Mouse (Mus musculus): ENCODE measurements around the gene D10Wsu102e. TPM values are rescaled to one million over a fixed set of nuclear protein-coding genes. Genes with fewer than 3 reads are reported as not detected.

Gene D10Wsu102e
- polyA plus RNA-seq, 1 experiment, result 8.9 TPM

- no peak for TF ChIP-seq POLR2A (IDR thresholded peaks at IDR 0.05; ENCODE audit: insufficient read depth, low read length)
- no peak for TF ChIP-seq CTCF (IDR thresholded peaks at IDR 0.05; ENCODE audit: low read depth, low read length)
- TF ChIP-seq EP300 (IDR thresholded peaks at IDR 0.05; ENCODE audit: insufficient read depth, low read depth, low read length), result no peak
- no peaks in the 10 kb centered on the region for H3K36me3 ChIP-seq (ENCODE audit: control insufficient read depth, insufficient read depth, low read length, poor library complexity, severe bottlenecking)
- H3K27ac ChIP-seq (ENCODE audit: insufficient read depth, low read length), result no peak overlapping the region
- peaks cover 10% of the 10 kb centered on the region for H3K4me1 ChIP-seq (ENCODE audit: control insufficient read depth, insufficient read depth, low read length)
- H3K9me3 ChIP-seq (replicated peaks; ENCODE audit: control insufficient read depth, insufficient read depth, low read length, poor library complexity, severe bottlenecking), result no peaks in the 10 kb centered on the region
- H3K9ac ChIP-seq (ENCODE audit: low read depth, poor library complexity, severe bottlenecking), result no peak overlapping the region
- no peaks in the 10 kb centered on the region for H3K27me3 ChIP-seq (ENCODE audit: control insufficient read depth, insufficient read depth, low read length, poor library complexity, severe bottlenecking)
- H3K4me3 ChIP-seq (ENCODE audit: low read depth, low read length), result no peak overlapping the region
These were observed 16.9 kb upstream of the D10Wsu102e start for GRCm38 (mm10) chr10:83343171-83343570.

- peaks cover 10% of the 10 kb centered on the region for H3K4me1 ChIP-seq (ENCODE audit: control insufficient read depth, insufficient read depth, low read length)
These were observed 16.0 kb upstream of the D10Wsu102e start for GRCm38 (mm10) chr10:83343828-83344685.

GRCm38 (mm10) chr10:83345693-83346358, 14.2 kb upstream of the D10Wsu102e start:
- Histone ChIP-seq H3K27ac (ENCODE audit: insufficient read depth, low read length) (peak overlapping the region; percentile 81), H3K4me3 (ENCODE audit: low read depth, low read length) (peak overlapping the region; percentile 43), H3K9me3 (replicated peaks; ENCODE audit: control insufficient read depth, insufficient read depth, low read length, poor library complexity, severe bottlenecking) (no peaks in the 10 kb centered on the region; the same call in 1 of the 2 replicates), H3K36me3 (ENCODE audit: control insufficient read depth, insufficient read depth, low read length, poor library complexity, severe bottlenecking) (no peaks in the 10 kb centered on the region), H3K9ac (ENCODE audit: low read depth, poor library complexity, severe bottlenecking) (no peak overlapping the region), H3K4me1 (ENCODE audit: control insufficient read depth, insufficient read depth, low read length) (peaks cover 11% of the 10 kb centered on the region), H3K27me3 (ENCODE audit: control insufficient read depth, insufficient read depth, low read length, poor library complexity, severe bottlenecking) (no peaks in the 10 kb centered on the region)
- TF ChIP-seq CTCF (IDR thresholded peaks at IDR 0.05; ENCODE audit: low read depth, low read length) (no peak), POLR2A (IDR thresholded peaks at IDR 0.05; ENCODE audit: insufficient read depth, low read length) (no peak), EP300 (IDR thresholded peaks at IDR 0.05; ENCODE audit: insufficient read depth, low read depth, low read length) (no peak)

More at GRCm38 (mm10) chr10:83343828-83344685, 16.0 kb upstream of the D10Wsu102e start:
- TF ChIP-seq POLR2A (IDR thresholded peaks at IDR 0.05; ENCODE audit: insufficient read depth, low read length) (no peak), EP300 (IDR thresholded peaks at IDR 0.05; ENCODE audit: insufficient read depth, low read depth, low read length) (0 out of 2 replicates have a peak, but pooled peaks have one; percentile 17)
- Histone ChIP-seq H3K27me3 (ENCODE audit: control insufficient read depth, insufficient read depth, low read length, poor library complexity, severe bottlenecking) (no peaks in the 10 kb centered on the region), H3K4me3 (ENCODE audit: low read depth, low read length) (peak overlapping the region; percentile 41; the same call in 1 of the 2 replicates), H3K27ac (ENCODE audit: insufficient read depth, low read length) (peak overlapping the region; percentile 91), H3K9ac (ENCODE audit: low read depth, poor library complexity, severe bottlenecking) (0 out of 2 replicates have a peak overlapping the region, but pooled peaks have one; percentile 2), H3K9me3 (replicated peaks; ENCODE audit: control insufficient read depth, insufficient read depth, low read length, poor library complexity, severe bottlenecking) (no peaks in the 10 kb centered on the region), H3K36me3 (ENCODE audit: control insufficient read depth, insufficient read depth, low read length, poor library complexity, severe bottlenecking) (no peaks in the 10 kb centered on the region)

GRCm38 (mm10) chr10:83346359-83346736, 13.7 kb upstream of the D10Wsu102e start:
- no peaks in the 10 kb centered on the region; the same call in 1 of the 2 replicates for H3K9me3 ChIP-seq (replicated peaks; ENCODE audit: control insufficient read depth, insufficient read depth, low read length, poor library complexity, severe bottlenecking)
- TF ChIP-seq CTCF (IDR thresholded peaks at IDR 0.05; ENCODE audit: low read depth, low read length) (no peak), EP300 (IDR thresholded peaks at IDR 0.05; ENCODE audit: insufficient read depth, low read depth, low read length) (peak; percentile 61; the same call in 1 of the 2 replicates), POLR2A (IDR thresholded peaks at IDR 0.05; ENCODE audit: insufficient read depth, low read length) (no peak)
- H3K27me3 ChIP-seq (ENCODE audit: control insufficient read depth, insufficient read depth, low read length, poor library complexity, severe bottlenecking), result no peaks in the 10 kb centered on the region
- no peak overlapping the region for H3K9ac ChIP-seq (ENCODE audit: low read depth, poor library complexity, severe bottlenecking)
- H3K27ac ChIP-seq (ENCODE audit: insufficient read depth, low read length), result peak overlapping the region; percentile 81
- no peaks in the 10 kb centered on the region for H3K36me3 ChIP-seq (ENCODE audit: control insufficient read depth, insufficient read depth, low read length, poor library complexity, severe bottlenecking)
- peaks cover 10% of the 10 kb centered on the region for H3K4me1 ChIP-seq (ENCODE audit: control insufficient read depth, insufficient read depth, low read length)
- no peak overlapping the region for H3K4me3 ChIP-seq (ENCODE audit: low read depth, low read length)

- Histone ChIP-seq H3K4me3 (ENCODE audit: low read depth, low read length) (no peak overlapping the region), H3K9me3 (replicated peaks; ENCODE audit: control insufficient read depth, insufficient read depth, low read length, poor library complexity, severe bottlenecking) (no peaks in the 10 kb centered on the region; the same call in 1 of the 2 replicates), H3K9ac (ENCODE audit: low read depth, poor library complexity, severe bottlenecking) (no peak overlapping the region), H3K27me3 (ENCODE audit: control insufficient read depth, insufficient read depth, low read length, poor library complexity, severe bottlenecking) (no peaks in the 10 kb centered on the region), H3K4me1 (ENCODE audit: control insufficient read depth, insufficient read depth, low read length) (peaks cover 6% of the 10 kb centered on the region), H3K27ac (ENCODE audit: insufficient read depth, low read length) (no peak overlapping the region), H3K36me3 (ENCODE audit: control insufficient read depth, insufficient read depth, low read length, poor library complexity, severe bottlenecking) (no peaks in the 10 kb centered on the region)
- TF ChIP-seq EP300 (IDR thresholded peaks at IDR 0.05; ENCODE audit: insufficient read depth, low read depth, low read length) (no peak), CTCF (IDR thresholded peaks at IDR 0.05; ENCODE audit: low read depth, low read length) (no peak), POLR2A (IDR thresholded peaks at IDR 0.05; ENCODE audit: insufficient read depth, low read length) (no peak)
These were observed 12.5 kb upstream of the D10Wsu102e start for GRCm38 (mm10) chr10:83347494-83347893.

All from ES-Bruce4 (cell line).